Mouse (Mus musculus): ENCODE data around the gene Spcs3. TPM values are rescaled to one million over a fixed set of nuclear protein-coding genes. Genes with fewer than 3 reads are reported as not detected.
"Not testable (repeated sequence)": the region's sequence is repeated elsewhere in the genome, so short reads cannot be mapped to it uniquely, and the experiment has no call there.

Gene Spcs3
- total RNA-seq (2022) = 10 to 100 TPM; 42.9 to 56.3 (median 49.4) TPM

DNA sequence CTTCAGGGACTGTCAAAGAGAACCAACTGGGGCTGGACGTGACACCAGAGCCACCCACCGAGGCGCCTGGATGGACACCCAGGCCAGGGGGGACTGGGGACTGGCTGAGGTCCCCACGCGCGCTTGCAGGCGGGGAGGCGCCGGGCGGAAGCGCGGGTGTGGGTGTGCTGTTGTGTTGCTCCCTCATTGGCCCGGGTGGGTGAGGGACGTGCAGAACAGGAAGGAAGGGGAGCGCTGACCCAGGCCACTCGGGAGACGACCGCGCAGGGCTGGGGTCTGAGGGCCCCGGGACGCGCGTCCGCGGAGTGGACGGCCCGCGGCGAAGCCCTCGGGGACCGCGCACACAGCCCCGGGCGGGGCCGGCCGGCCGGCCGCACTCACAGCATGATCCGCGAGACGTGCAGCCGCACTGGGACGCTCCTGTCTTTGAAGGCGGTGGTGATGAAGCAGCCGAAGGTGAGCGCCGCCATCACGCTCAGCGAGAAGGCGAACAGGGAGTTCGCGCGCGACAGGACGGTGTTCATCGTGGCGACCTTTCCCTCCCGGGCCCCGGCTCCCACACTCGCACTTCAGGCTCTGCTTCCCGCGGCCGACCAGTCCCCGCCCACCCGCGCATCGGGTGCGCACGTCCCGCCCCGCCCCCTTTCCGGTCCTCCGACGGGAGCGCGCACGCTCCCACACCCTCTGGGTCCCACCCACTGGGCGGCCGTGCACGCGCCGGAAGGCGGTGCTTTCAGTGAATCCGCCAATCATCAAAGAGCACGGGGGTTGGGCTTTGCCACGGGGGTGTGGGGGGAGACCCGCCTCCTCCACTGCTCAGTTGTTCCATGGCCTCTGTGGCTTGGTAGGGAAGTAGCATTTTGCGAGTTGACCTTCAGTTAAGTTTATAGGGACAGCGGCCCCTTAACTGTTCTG lies at the start of gene Spcs3, which contains the start of gene Asb5:
Gene Spcs3 (minus strand): TSS at position 617 of the 915 bp plus-strand sequence.
Gene Asb5 (plus strand): TSS at position 199 of the 915 bp plus-strand sequence.
- peak; percentile 93 to 94 for DNase-seq (ENCODE audit: low spot score in 2 of 2)

DNA sequence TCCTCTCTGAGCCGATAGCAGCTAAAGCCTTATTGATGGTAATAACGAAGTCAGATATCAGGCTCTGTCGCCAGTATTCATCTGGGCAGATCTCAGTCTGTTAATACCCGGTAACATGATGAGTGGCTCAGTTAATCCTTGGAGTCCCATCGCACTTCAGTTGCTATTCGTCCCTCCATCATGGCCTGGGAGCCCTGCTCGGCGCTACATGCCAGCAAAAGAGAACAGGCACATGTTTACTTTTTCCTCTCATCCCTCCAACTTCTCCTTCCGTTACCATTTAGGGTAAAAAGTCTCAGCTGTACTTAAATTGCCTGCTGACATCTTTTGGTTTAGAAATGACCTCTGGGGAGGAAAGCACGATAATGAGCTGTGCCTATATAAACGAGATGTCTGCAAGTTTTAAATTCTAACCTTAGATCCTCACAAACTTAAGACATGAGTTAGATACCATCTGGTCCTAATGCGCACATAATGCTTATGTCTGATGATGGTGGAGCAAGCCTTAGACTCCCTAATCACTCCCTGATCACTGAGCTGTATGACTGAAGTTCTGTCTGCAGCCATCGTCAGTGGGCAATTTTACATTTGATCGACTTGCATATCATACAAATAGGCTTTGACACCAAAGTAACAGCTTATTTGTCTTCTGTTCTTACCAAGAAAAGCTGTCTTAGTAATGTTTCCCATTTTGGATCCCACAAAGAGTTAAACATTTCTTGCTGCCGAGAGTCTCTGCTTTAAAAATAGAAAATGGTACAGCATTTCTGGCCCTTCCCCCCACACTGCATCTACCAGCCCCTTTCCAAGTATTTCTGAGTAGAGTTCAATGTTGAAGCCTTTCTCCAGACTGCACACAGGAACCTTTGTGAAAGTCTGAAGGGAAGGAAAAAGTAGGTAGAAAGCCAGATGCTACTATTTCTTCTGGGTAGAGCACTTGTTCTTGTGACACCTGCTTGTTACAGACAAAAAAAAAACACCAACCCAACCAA lies 41.1 kb upstream of the Spcs3 start:
- DNase-seq (ENCODE audit: low spot score in 2 of 2) = no peak

DNA sequence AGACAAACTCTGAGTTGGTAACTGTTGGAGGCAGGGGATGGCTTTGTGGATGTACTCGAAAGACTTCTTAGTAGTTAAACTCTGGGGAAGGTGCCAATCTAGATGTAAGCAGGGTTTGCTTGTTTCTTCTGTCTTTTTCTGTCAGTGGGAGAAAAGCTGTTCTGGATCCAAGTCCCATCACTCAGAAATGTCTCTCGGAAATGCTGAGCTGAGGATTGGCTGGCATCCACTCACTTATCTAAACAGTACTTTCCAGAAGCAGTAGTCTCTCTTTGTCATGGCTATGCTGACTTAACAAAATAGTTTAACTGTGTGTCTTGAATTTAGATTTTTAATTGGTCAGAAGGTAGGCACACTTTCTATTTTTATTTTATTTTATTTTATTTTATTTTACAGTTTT lies 37.4 kb upstream of the Spcs3 start:
- no peak for DNase-seq (ENCODE audit: low spot score in 2 of 2)

DNA sequence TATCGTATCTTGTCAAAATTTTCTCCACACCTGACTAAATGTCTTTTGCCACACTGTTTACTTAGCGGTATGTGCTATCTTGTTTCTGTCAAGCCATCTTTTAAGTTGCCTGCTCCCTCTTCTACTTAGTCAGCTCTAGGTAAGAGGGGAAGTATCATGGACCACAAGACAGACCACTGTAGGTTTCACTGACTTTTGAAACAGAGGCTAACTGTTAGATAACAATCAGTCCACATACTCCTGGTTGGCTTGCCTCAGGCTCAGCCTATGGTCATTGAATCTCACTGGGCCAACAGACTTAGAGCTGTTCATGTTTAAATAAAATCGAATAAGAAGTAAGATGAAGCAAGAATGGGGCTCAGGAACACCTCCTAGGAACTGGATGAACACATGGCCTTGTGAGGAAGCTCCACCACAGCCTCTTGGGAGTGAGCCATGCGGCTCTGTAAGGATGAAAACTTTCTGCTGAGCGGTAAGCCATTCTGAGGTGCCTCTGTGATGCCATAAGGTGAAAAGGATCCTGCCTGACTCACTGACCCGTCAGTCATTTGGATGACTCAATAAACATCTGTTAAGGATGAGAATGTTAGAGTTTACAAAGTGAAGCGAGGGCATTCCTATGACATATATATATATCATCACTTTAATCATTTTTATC lies 35.9 kb upstream of the Spcs3 start:
- no peak for DNase-seq (ENCODE audit: low spot score in 2 of 2)

DNA sequence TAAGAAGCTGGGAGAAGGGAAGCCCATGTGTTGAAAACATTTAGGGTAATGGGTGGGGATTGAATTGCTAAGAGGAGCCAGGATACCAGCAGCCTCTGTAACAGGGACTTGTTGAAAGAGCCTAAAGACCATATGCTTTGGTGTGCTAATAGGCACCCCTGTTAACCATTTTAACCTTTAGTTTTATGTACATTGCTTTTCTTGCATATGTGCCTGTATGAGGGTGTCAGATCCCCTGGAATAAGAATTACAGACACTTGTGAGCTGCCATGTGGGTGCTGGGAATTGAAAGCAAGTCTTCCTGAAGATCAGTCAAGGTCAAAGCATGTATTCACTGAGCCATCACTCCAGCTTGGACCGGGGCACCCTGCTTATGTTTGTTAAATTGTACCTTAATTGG lies 35.4 kb upstream of the Spcs3 start:
- DNase-seq (ENCODE audit: low spot score in 2 of 2) = no peak

DNA sequence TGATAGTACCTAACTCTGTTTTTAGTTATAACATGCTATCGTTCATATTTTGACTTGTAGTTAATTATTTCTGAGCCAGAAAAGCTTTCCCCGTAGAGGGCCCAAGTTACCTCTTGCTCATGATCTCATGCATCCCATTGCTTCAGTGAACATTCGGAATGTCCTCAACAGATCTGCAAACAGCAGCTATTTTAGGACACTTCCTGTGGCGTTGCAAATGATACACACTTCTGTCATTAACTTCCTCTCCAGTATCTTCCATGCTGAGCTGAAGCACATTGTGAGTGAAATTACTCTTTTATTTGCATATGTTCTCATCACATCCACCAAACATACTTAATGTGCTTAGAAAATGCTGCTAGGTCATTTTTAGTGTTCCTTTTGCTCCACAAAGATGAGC lies 32.3 kb upstream of the Spcs3 start:
- no peak for DNase-seq (ENCODE audit: low spot score in 2 of 2)

DNA sequence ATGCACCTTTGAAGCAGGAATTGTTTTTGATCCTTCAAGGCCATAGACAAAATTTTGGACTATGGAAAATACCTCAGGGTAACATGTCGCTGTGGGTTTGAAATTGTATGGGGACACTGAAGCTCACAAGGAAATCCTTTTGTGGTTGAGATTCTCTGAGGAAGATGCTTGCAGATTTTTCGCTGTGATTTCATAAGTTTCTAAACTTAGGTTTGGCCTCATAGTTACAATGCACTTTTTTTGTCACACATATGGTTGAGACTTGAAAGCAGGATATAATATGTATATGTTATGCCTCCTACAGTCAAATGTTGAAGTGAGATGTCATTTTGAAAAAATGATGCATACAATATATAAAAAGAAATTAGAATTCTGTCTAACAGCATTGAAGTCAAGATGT lies 25.1 kb upstream of the Spcs3 start:
- DNase-seq (ENCODE audit: low spot score in 2 of 2) = no peak

DNA sequence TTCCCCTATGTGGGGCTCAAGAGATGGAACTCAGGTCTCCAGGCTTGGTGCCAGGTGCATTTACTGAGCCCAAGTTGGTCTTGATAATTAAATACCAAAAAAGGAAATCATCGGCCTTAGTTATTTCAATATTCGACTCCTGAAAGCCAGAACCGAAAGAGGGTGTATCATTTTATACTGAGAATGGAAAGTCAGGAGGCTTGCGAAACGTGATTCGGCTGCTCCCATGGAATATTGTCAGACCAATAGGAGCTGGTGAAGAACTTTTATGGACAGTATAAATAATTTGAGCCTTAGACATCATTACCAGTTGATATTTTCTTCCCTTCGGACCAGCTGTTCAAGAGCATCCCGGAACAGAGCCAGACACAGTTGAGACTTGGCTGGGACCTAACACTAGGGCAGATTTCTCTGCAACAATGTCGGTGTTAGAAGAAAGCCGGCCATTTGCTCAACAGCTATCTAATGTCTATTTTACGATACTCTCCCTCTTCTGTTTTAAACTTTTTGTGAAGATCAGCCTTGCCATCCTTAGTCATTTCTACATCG lies 20.3 kb upstream of the Spcs3 start:
- DNase-seq (ENCODE audit: low spot score in 2 of 2) = no peak

DNA sequence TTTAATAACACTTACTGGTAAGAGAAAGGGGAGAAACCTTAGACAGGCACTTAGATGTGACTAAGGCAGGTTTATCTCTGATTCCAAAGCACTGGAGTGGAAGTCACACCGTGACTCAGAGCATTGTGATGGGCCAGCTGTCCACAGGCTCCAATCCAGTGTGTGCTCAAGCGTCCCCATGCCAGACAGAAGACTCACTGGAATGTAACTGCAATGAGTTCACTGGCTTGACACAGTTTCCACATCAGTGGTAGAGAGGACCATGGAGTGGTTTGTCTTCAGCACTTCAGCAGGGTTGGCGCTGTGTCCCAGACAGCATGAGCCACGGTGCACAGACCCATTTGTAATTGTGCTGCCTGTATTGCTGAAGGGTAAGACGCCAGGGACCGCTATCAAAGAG lies 18.6 kb upstream of the Spcs3 start:
- DNase-seq (ENCODE audit: low spot score in 2 of 2) = no peak

DNA sequence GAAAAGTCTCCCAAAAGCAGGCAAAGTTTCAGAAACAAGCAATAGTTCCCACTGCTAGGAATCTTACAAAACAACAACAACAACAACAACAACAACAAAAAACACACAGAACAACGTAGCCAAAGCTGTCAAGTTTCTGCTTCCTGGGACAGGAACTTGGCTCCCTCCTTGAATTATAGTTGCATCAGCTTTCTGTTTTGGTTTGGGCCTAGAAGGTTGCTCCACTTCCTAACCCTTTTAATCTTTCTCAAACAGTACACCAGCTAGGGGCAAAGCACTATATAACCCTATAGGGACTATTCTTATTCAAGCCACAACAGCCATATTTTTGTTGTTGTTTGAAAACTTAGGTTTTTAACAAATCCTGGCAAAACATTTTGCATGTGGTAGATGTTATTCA lies 11.5 kb upstream of the Spcs3 start:
- DNase-seq (ENCODE audit: low spot score in 2 of 2) = no peak

DNA sequence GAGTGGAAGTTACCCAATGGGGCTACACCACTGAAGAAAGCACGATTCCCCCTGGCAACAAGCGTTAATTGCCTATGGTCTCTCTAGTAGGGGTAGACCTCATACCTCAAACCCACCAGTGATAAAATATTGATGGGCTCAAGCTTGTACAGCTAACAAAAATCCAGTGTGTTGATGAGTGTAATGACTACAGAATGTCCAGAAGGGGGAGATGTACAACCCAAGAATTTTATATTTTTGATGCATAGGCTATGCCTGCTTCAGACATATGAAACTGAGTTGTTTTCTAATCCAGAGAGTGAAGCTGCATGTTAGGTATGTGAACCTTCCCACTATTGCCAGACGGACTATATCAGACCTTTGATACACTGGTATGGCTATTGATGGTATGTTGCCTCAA lies 7.5 kb upstream of the Spcs3 start:
- no peak for DNase-seq (ENCODE audit: low spot score in 2 of 2)

DNA sequence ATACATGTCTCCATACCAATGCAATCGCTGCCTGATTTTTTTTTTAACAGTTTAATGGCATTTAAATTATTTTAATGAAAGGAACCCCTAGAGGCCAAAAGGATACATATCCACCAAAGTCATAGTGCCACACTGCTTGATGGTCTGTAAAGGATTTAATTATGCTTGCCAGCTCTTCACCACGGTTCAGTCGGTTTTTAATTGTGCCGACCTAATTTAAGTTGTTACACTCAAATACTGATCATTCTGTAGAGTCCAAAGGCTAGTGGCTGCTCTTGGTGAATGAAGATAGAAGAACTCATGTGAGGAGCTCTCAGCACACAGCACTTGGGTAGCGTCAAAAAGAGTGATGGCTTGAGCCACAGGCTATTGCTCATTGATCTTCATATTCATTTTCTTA lies 5.4 kb upstream of the Spcs3 start:
- no peak for DNase-seq (ENCODE audit: low spot score in 2 of 2)

DNA sequence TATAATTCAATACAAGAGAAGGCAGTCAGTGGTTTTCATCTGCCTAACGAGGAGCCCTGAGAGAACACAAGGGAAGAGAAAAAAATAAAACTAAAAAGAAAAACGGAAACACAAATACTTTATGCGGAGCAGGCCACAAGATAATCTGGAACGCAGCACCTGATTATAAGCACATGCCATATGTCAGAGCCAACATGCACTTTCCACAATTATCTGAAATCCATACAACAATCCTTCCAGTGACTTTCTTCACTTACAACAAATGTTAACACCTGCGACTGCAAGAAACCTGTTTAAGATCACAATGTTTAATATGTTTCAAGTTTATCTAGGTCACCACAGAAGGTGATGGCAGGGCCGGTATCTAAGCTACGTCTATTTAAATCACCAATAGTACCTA lies 1.2 kb downstream of the Spcs3 start:
- DNase-seq (ENCODE audit: low spot score in 2 of 2) = no peak

DNA sequence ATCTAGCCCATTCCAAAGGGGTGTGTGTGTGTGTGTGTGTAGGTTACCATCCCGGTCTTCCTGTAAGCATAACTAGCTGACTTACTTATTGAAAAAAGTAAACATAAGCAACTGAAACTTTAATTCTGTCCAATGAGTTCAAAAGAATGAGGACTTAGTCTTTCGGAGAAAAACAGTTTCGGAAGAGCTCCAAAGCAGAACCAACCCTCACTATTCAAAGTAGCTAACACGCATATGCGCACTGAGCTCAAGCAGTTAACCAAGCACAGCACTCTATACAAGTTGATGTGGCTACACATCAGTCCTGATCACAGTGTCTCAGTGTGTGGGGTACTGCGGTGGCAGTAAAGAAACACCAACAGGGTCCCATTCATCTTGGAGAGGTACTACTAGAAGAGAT lies 3.1 kb downstream of the Spcs3 start:
- no peak for DNase-seq (ENCODE audit: low spot score in 2 of 2)

DNA sequence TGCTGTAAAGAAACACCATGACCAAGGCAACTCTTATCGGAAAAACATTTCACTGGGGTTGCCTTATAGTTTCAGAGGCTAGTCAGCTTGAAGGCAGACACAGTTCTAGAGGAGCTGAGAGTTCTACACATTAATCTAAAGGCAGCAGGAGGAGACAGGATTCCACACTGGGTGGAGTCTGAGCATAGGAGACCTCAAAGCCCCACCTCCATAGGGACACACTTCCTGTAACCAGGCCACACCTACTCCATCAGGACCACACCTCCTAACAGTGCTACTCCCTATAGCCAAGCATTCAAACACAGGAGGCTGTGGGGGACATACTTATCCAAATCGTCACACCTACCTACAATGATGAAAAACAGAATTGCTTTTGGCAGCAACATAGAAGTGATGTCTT lies 4.2 kb downstream of the Spcs3 start:
- DNase-seq (ENCODE audit: low spot score in 2 of 2) = no peak

DNA sequence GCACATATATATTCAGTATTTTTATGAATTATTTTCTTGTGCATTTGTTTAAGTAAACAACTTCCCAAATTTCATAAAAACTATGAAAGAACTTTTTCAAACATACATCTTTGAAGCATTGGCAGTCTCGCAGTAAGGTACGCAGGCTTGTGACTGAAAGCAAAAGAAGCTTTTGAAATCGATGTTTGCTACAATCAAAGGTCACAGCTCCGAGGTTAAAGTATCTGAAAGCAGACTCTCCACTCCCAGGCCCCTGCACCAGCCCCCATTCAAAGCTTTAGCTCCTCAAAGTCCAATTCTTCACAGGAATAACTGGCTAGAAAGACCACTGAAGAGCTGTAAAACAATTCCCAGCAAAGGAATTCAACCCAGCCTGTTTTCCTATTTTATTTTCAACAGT lies 9.3 kb downstream of the Spcs3 start:
- no peak for DNase-seq (ENCODE audit: low spot score in 2 of 2)

DNA sequence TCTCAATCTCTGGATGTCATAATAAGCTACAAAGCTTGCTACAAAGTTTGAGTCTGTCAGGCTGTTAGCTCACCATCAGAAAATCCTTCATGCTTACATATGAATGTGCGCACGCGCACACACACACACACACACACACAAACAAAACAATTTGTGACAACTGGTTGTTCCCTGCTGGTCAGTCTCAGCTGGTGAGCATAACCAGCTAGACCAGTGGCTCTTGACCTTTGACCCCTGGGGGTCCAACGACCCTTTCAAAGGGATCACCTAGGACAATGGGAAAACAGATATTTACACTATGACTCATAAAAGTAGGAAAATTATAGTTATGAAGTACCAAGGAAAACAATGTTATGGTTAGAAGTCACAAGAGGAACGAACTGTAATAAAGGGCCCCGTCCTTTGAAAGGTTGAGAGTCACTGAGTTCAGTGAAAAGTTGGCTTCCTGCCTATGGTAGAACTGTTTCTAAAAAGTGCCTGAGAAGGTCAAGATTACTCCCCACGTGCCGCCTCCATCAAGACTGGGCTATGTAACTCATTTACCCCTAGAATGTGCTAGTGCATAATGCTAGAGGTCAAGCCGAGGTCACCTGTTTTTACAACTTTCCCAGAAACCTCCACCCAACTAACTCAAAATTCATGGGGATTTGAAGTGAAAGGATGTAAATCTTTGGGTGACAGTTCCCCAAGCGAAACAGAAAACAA lies 10.9 kb downstream of the Spcs3 start:
- DNase-seq (ENCODE audit: low spot score in 2 of 2) = no peak

DNA sequence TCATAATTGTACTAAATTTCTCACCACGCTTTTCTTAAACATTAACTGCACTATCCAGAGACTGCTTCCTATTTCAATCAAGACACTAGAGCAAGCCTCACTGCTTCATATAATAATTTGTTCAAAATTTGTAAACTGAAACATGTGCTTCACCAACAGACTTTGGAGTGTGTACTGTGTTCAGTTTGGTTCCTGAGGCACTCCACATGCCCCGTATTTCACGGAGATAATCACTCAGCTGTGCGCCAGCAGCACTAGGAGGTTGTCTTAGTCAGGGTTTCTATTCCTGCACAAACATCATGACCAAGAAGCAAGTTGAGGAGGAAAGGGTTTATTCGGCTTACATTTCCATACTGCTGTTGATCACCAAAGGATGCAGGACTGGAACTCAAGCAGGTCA lies 17.6 kb downstream of the Spcs3 start:
- not testable (repeated sequence) for DNase-seq (ENCODE audit: low spot score in 2 of 2)

DNA sequence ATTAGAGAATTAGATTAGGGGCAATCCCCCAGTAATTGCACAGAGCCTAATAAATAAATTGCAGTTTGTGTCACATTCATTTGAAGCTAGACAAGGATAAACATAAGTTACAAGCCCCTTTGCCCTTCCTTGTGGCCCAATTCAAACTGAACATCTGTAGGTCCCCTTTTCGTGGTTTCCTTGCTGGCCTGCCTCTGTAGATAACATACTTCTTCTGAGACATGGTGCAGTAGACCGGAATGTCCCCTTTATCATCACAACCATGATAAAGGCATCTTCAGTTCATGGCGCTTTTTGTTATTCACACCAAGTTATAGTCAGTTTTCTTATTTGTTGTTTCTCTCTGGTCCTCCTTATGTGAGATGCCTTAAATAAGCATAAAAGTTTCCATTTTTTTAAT lies 18.0 kb downstream of the Spcs3 start:
- no peak for DNase-seq (ENCODE audit: low spot score in 2 of 2)

DNA sequence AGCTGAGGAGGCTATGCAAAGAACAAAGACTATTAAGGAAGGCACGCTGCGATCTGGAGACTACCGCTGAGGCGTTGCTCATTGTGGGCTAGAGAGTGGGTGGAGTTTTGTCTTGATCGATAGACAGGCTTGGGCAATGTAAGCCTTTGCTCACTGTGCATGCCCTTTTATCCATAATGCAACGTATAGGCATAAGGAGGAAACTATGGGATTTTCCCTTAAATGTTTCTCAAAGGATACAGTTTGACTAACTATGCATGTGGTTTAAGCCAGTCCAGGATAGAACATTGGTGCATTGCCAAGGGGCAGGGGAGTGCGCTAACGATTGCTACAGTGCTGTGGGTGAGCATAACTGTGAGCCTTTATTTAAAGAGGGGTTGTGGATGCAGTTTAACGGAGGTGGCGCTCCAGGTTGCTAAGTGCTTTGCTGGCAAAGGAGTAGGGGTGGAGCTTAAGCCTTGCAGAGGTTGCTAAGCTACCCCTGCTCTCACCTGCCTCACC lies 20.5 kb downstream of the Spcs3 start:
- peak in 1 of 2 experiments; percentile 50 for DNase-seq (ENCODE audit: low spot score in 2 of 2)

Data from layer of hippocampus, adult 8-10 months (tissue).